Mouse (Mus musculus) heart, adult 2 months (tissue): ENCODE data around the gene Fam155a.
"Not testable (repeated sequence)": the region's sequence is repeated elsewhere in the genome, so short reads cannot be mapped to it uniquely, and the experiment has no call there.

Experiments used
- CTCF ChIP-seq: fragments of 200-600 bp; IDR thresholded peaks from 2 replicates; pipeline ENCODE4 v1.8.1; 2022; ENCODE audit warnings: antibody characterized with exemption, mild to moderate bottlenecking, moderate library complexity
- POLR2A ChIP-seq: fragments of 200-500 bp; IDR thresholded peaks from 2 replicates; pipeline ENCODE4 v1.6.1; 2011; ENCODE audit warnings: mild to moderate bottlenecking, low read depth, low read length, control low read depth; ENCODE audit not compliant: insufficient read depth

- TF ChIP-seq POLR2A, CTCF: not testable (repeated sequence)
Measured at GRCm38 (mm10) chr8:9800346-9800745, 29.4 kb upstream of the Fam155a start.
